Mouse (Mus musculus): Measurements from ENCODE around the gene Arhgap18. TPM values are rescaled to one million over a fixed set of nuclear protein-coding genes. Genes with fewer than 3 reads are reported as not detected.

The Arhgap18 gene
- polyA plus RNA-seq, 1 experiment from 2014 or later: 33.4 TPM

DNA sequence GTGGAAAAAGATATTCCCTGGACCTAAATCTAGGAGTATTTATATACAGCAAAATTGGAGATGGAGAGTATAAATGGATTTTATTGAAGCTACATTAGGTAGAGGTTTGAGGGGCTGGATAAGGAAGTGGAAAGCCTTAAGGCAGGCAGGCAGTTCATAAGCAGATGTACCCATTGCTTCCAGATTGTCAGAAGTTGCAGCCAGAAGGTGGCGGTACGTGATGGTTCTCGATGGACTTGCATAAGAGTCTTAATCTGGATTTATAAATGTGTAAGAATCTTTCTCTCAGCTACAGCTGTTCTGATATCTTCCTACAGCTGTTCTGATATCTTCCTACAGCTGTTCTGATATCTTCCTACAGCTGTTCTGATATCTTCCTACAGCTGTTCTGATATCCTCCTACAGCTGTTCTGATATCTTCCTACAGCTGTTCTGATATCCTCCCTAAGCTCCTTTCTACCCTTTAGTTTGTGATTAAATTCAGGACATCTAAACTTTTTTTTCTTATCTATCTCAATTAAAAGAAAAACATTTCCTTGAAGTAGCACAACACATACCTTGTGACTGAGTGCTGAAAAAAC is 79.5 kb downstream of the Arhgap18 start:
- 89% methylated on average over 3 of the region's 3 CpGs for WGBS
- H3K27ac ChIP-seq (ENCODE audit: poor library complexity, severe bottlenecking): no peak overlapping the region
- H3K27me3 ChIP-seq (replicated peaks): no peaks in the 10 kb centered on the region
- no peak for ATAC-seq (ENCODE audit: insufficient number of reproducible peaks, low FRiP score)
- H3K4me3 ChIP-seq: no peak overlapping the region
- H3K9me3 ChIP-seq (replicated peaks): no peaks in the 10 kb centered on the region
- H3K4me2 ChIP-seq: no peak overlapping the region
- peaks cover 9% of the 10 kb centered on the region for H3K4me1 ChIP-seq (replicated peaks)
- H3K36me3 ChIP-seq: no peaks in the 10 kb centered on the region
- no peak overlapping the region for H3K9ac ChIP-seq

DNA sequence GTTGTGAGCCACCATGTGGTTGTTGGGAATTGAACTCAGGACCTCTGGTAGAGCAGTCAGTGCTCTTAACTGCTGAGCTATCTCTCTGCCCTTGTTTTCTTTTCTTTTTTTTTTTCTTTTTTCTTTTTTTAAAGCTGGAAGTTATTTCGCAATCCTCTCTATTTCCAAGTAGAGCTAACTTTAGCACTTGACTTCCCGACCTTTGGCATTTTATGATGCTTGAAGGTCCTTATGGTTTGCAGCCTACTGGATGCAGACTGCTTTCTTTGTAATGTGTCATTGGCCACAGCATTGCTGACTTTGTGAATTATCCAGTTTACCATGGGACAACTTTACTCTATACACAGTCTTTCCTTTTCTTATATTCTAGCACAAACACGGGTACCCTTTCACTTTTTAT is 80.2 kb downstream of the Arhgap18 start:
- no peak overlapping the region for H3K4me2 ChIP-seq
- H3K27me3 ChIP-seq (replicated peaks): no peaks in the 10 kb centered on the region
- ATAC-seq (ENCODE audit: insufficient number of reproducible peaks, low FRiP score): no peak
- H3K4me1 ChIP-seq (replicated peaks): peaks cover 5% of the 10 kb centered on the region
- H3K27ac ChIP-seq (ENCODE audit: poor library complexity, severe bottlenecking): no peak overlapping the region
- no peak overlapping the region for H3K9ac ChIP-seq
- H3K4me3 ChIP-seq: no peak overlapping the region
- H3K9me3 ChIP-seq (replicated peaks): no peaks in the 10 kb centered on the region
- WGBS: 75% methylated on average over 3 of the region's 3 CpGs
- H3K36me3 ChIP-seq: no peaks in the 10 kb centered on the region

- ATAC-seq (ENCODE audit: insufficient number of reproducible peaks, low FRiP score): no peak
These were observed 96.1 kb downstream of the Arhgap18 start for GRCm38 (mm10) chr10:26849311-26849710.

DNA sequence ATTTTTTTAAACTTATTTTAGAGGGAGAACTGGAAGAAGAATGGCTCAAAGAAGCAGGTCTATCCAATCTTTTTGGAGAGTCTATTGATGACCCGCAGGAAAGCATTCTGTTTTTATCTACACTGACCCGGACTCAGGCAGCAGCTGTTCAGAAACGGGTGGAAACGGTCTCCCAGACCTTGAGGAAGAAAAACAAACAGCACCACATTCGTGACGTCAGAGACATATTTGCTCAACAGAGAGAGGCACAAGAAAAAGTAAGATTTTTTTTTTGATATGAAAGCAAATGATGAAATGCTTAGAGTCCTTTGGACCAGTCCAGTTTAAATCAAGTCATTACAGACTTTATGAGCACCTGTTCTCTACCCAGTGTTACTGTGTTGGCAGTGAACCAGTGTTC is 96.6 kb downstream of the Arhgap18 start:
- 45% methylated on average over 6 of the region's 6 CpGs for WGBS
- Histone ChIP-seq H3K4me1 (replicated peaks) (no peaks in the 10 kb centered on the region), H3K9ac (no peak overlapping the region), H3K27me3 (replicated peaks) (no peaks in the 10 kb centered on the region), H3K4me2 (no peak overlapping the region), H3K36me3 (peaks cover 15% of the 10 kb centered on the region), H3K9me3 (replicated peaks) (no peaks in the 10 kb centered on the region), H3K4me3 (no peak overlapping the region), H3K27ac (ENCODE audit: poor library complexity, severe bottlenecking) (no peak overlapping the region)
- no peak for ATAC-seq (ENCODE audit: insufficient number of reproducible peaks, low FRiP score)

More at GRCm38 (mm10) chr10:26849311-26849710, 96.1 kb downstream of the Arhgap18 start:
- Histone ChIP-seq H3K4me1 (replicated peaks) (no peaks in the 10 kb centered on the region), H3K36me3 (peaks cover 15% of the 10 kb centered on the region), H3K9ac (no peak overlapping the region), H3K27ac (ENCODE audit: poor library complexity, severe bottlenecking) (no peak overlapping the region), H3K9me3 (replicated peaks) (no peaks in the 10 kb centered on the region), H3K4me2 (no peak overlapping the region), H3K27me3 (replicated peaks) (no peaks in the 10 kb centered on the region), H3K4me3 (no peak overlapping the region)
- 76% methylated on average over 4 of the region's 4 CpGs for WGBS

DNA sequence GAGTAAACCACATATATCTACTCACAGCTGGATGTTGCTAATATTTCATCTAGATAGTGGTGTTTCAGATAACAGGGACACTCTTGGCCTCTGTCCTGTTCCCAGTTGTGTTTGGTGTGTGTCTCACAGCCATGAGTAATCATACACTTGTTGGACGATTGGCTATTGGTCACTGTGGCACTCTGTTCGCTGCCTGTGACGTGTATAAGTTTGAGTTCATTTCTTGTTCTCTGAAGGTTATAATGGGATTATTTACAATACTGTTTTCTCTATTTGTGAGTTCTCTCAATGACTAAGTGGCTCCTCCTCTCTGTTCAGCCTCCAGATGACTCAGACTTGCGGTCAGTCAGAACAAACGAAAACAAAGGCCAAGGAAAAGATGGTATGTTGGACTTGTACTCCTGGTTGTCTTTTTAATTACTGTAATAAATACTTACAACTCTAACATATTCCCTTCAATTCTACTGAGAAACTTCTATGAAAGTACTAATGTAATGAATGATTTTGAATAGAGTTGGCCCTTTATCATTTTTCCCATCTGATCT is 101.4 kb downstream of the Arhgap18 start:
- Histone ChIP-seq H3K4me3 (no peak overlapping the region), H3K9ac (no peak overlapping the region), H3K4me2 (no peak overlapping the region), H3K4me1 (replicated peaks) (no peaks in the 10 kb centered on the region), H3K9me3 (replicated peaks) (no peaks in the 10 kb centered on the region), H3K27me3 (replicated peaks) (no peaks in the 10 kb centered on the region), H3K27ac (ENCODE audit: poor library complexity, severe bottlenecking) (no peak overlapping the region), H3K36me3 (peaks cover 12% of the 10 kb centered on the region)
- ATAC-seq (ENCODE audit: insufficient number of reproducible peaks, low FRiP score): no peak
- WGBS: 82% methylated on average over 5 of the region's 5 CpGs

DNA sequence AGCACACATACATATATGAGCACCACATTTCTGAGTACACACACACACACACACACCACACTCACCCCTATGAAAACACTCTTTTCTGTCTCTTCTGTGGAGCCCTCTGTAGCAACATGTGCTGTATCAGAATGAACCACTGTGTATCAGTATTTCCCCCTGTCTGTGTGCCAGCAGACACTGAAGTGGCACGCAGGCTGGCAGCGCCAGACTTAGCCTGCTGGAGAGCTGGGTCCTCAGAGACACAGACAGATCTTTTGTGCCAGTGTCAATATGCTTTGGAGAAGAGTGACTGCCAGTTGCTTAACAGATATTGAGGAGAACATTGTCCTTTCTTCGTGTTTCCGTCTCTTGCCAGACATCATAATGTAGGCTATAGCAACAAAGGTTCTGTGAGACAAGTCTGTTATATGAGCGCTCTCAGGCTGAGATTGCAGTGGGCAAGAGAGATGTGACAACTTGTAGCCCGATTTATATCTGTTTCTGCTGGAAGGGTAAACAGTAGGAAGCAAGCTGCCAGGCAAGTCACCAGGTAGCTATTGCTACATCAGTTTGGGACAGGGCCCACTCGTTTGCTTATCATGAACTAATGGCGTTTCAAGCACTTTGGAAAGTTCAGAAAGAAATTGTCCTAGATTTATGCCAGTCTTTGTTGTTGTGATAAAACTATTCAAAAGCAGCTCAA is 102.8 kb downstream of the Arhgap18 start:
- 74% methylated on average over 8 of the region's 8 CpGs for WGBS
- Histone ChIP-seq H3K9me3 (replicated peaks) (no peaks in the 10 kb centered on the region), H3K4me2 (no peak overlapping the region), H3K27me3 (replicated peaks) (no peaks in the 10 kb centered on the region), H3K4me3 (no peak overlapping the region), H3K36me3 (peaks cover 10% of the 10 kb centered on the region), H3K4me1 (replicated peaks) (no peaks in the 10 kb centered on the region), H3K9ac (no peak overlapping the region), H3K27ac (ENCODE audit: poor library complexity, severe bottlenecking) (no peak overlapping the region)
- no peak for ATAC-seq (ENCODE audit: insufficient number of reproducible peaks, low FRiP score)

DNA sequence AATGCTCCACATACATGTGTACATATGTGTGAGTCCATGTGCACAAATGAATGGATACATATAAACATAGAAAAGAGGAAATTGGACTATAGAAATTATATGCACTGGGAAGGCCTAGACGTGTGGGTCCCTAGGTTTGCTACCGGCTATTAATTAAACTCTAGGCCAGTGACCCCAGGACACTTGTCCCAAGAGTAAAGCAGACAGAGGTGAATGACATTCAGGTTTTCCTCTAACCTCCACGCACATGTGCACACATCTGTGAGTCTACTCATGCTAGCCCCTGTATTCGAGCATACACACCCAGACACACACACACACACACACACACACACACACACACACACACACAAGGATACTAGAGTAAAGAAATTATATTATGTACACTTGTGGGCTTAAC is 104.4 kb downstream of the Arhgap18 start:
- Histone ChIP-seq H3K9ac (no peak overlapping the region), H3K36me3 (peaks cover 16% of the 10 kb centered on the region), H3K9me3 (replicated peaks) (no peaks in the 10 kb centered on the region), H3K27ac (ENCODE audit: poor library complexity, severe bottlenecking) (no peak overlapping the region), H3K4me2 (no peak overlapping the region), H3K4me3 (no peak overlapping the region), H3K27me3 (replicated peaks) (no peaks in the 10 kb centered on the region), H3K4me1 (replicated peaks) (no peaks in the 10 kb centered on the region)
- no peak for ATAC-seq (ENCODE audit: insufficient number of reproducible peaks, low FRiP score)
- WGBS: 84% methylated on average over 4 of the region's 4 CpGs

DNA sequence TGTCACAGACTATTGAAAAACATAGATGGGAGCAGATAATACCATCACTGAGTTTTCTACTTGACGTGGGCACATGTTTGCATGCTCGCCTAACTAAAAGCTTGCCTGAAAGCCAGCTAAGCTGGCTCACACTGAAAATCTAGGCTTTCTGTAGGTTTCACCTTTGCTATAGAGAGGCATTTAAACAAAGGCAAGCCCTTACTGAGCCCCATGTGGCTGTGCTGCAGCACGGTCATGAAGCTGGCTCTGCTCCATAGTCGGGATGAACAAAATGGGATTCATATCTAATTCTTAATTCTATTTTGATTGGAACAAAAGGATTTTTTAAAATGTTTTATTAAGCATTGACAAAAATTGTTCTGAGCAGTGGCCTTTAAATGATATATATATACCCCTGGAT is 105.3 kb downstream of the Arhgap18 start:
- Histone ChIP-seq H3K4me2 (no peak overlapping the region), H3K9ac (no peak overlapping the region), H3K27ac (ENCODE audit: poor library complexity, severe bottlenecking) (no peak overlapping the region), H3K9me3 (replicated peaks) (no peaks in the 10 kb centered on the region), H3K27me3 (replicated peaks) (no peaks in the 10 kb centered on the region), H3K4me3 (no peak overlapping the region), H3K4me1 (replicated peaks) (no peaks in the 10 kb centered on the region), H3K36me3 (peaks cover 16% of the 10 kb centered on the region)
- WGBS: 87% methylated on average over 4 of the region's 4 CpGs
- ATAC-seq (ENCODE audit: insufficient number of reproducible peaks, low FRiP score): no peak

DNA sequence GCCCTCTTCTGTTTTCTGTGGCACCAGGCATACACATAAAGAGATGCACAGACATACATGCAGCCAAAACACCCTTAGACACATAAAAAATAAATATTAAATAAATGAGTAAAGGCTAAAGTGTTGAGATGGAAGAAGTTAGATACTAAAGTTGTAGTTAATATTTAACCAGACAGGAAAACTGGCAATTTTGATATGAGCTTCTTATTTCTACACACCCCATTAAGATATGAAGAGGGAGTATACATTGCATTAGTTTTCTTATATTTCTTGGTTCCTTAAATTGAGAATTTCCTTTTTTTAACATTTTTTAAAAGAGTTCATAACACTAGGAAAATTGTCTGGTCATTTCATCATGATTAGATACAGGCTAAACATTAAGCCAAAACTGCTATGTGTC is 108.0 kb downstream of the Arhgap18 start:
- H3K4me3 ChIP-seq: no peak overlapping the region
- H3K9me3 ChIP-seq (replicated peaks): no peaks in the 10 kb centered on the region
- H3K27me3 ChIP-seq (replicated peaks): no peaks in the 10 kb centered on the region
- H3K9ac ChIP-seq: no peak overlapping the region
- no peak overlapping the region for H3K27ac ChIP-seq (ENCODE audit: poor library complexity, severe bottlenecking)
- no peak for ATAC-seq (ENCODE audit: insufficient number of reproducible peaks, low FRiP score)
- H3K4me2 ChIP-seq: no peak overlapping the region
- H3K4me1 ChIP-seq (replicated peaks): no peaks in the 10 kb centered on the region
- peaks cover 16% of the 10 kb centered on the region for H3K36me3 ChIP-seq

- no peaks in the 10 kb centered on the region for H3K9me3 ChIP-seq (replicated peaks)
- no peak overlapping the region for H3K27ac ChIP-seq (ENCODE audit: poor library complexity, severe bottlenecking)
- no peak overlapping the region for H3K4me3 ChIP-seq
- H3K4me1 ChIP-seq (replicated peaks): no peaks in the 10 kb centered on the region
- no peak for ATAC-seq (ENCODE audit: insufficient number of reproducible peaks, low FRiP score)
- 75% methylated on average over 4 of the region's 4 CpGs for WGBS
- no peak overlapping the region for H3K9ac ChIP-seq
- no peaks in the 10 kb centered on the region for H3K27me3 ChIP-seq (replicated peaks)
- H3K36me3 ChIP-seq: peaks cover 13% of the 10 kb centered on the region
- no peak overlapping the region for H3K4me2 ChIP-seq
These were observed 109.0 kb downstream of the Arhgap18 start for GRCm38 (mm10) chr10:26862207-26862606.

- H3K9me3 ChIP-seq (replicated peaks): no peaks in the 10 kb centered on the region
- 92% methylated on average over 1 of the region's 1 CpGs for WGBS
- H3K4me1 ChIP-seq (replicated peaks): no peaks in the 10 kb centered on the region
- no peak overlapping the region for H3K27ac ChIP-seq (ENCODE audit: poor library complexity, severe bottlenecking)
- H3K4me3 ChIP-seq: no peak overlapping the region
- no peak overlapping the region for H3K4me2 ChIP-seq
- no peak for ATAC-seq (ENCODE audit: insufficient number of reproducible peaks, low FRiP score)
- H3K27me3 ChIP-seq (replicated peaks): no peaks in the 10 kb centered on the region
- H3K9ac ChIP-seq: no peak overlapping the region
- H3K36me3 ChIP-seq: peaks cover 13% of the 10 kb centered on the region
These were observed 110.8 kb downstream of the Arhgap18 start for GRCm38 (mm10) chr10:26863982-26864381.

Data from heart, embryonic 12.5 days (tissue).